In genomic region chr3:93555878-93556254, GRCm38 (mm10) we compare ENCODE assay signal across 8 mouse cellular contexts. TPM values are rescaled to one million over a fixed set of nuclear protein-coding genes. Genes with fewer than 3 reads are reported as not detected.
DNase-seq lines count a peak whose midpoint lies in the region; ATAC-seq and TF ChIP-seq lines count a peak whose summit lies in the region.

No protein-coding gene starts in this region.

- 10% methylated on average over 2 of the region's 2 CpGs for WGBS in intestine, embryonic 16.5 days
- 8% methylated on average over 2 of the region's 2 CpGs for WGBS in liver, postnatal 0 days (ENCODE audit: insufficient replicate concordance)
- WGBS in neural tube, embryonic 12.5 days: 21% methylated on average over 2 of the region's 2 CpGs

- H3K4me2 ChIP-seq in intestine, embryonic 16.5 days (ENCODE audit: low read depth, low read length): peak overlapping the region; percentile 79
- H3K4me2 ChIP-seq in liver, postnatal 0 days (ENCODE audit: low read depth, low read length): peak overlapping the region; percentile 89
- peak overlapping the region; percentile 89 for H3K4me2 ChIP-seq in neural tube, embryonic 12.5 days (replicated peaks)

- ATAC-seq in frontal cortex, adult (ENCODE audit: low TSS enrichment): peak; percentile 20; the same call in 1 of the 2 replicates
- peak; percentile 83 for ATAC-seq in intestine, embryonic 16.5 days
- ATAC-seq in liver, postnatal 0 days: peak; percentile 38
- peak; percentile 51 for ATAC-seq in neural tube, embryonic 12.5 days (ENCODE audit: low FRiP score, low read depth)

- H3K27me3 ChIP-seq in intestine, embryonic 16.5 days (replicated peaks; ENCODE audit: control insufficient read depth, insufficient read depth, low read length): no peaks in the 10 kb centered on the region
- no peaks in the 10 kb centered on the region for H3K27me3 ChIP-seq in liver, postnatal 0 days (ENCODE audit: insufficient read depth, low read length)
- peaks cover 8% of the 10 kb centered on the region for H3K27me3 ChIP-seq in neural tube, embryonic 12.5 days (replicated peaks)

- H3K4me3 ChIP-seq in brown adipose tissue, adult 24 weeks (ENCODE audit: insufficient read depth, low read depth, low read length): peak overlapping the region; percentile 82
- peak overlapping the region; percentile 80 for H3K4me3 ChIP-seq in intestine, embryonic 16.5 days (ENCODE audit: low read length)
- peak overlapping the region; percentile 64 for H3K4me3 ChIP-seq in liver, postnatal 0 days (ENCODE audit: low read depth, low read length)
- H3K4me3 ChIP-seq in neural tube, embryonic 12.5 days: peak overlapping the region; percentile 49

- no peaks in the 10 kb centered on the region for H3K9me3 ChIP-seq in intestine, embryonic 16.5 days (ENCODE audit: control insufficient read depth, low read length)
- no peaks in the 10 kb centered on the region for H3K9me3 ChIP-seq in liver, postnatal 0 days (ENCODE audit: low read length)
- H3K9me3 ChIP-seq in neural tube, embryonic 12.5 days: no peaks in the 10 kb centered on the region

- no peak for TF ChIP-seq CTCF in liver, postnatal 0 days (IDR thresholded peaks at IDR 0.05; ENCODE audit: low read depth)

- DNase-seq in frontal cortex, postnatal 14 days (ENCODE audit: low spot score in 2 of 2): no peak
- DNase-seq in gonadal fat pad, adult 2 months (ENCODE audit: low read depth): peak; percentile 82
- peak; percentile 32 for DNase-seq in liver, postnatal 0 days
- no peak for DNase-seq in urinary bladder, postnatal 10 days (ENCODE audit: low spot score)

- peaks cover 36% of the 10 kb centered on the region; the same call in 1 of the 2 replicates for H3K4me1 ChIP-seq in brown adipose tissue, adult 24 weeks (ENCODE audit: control insufficient read depth, insufficient read depth, insufficient read length, low read length)
- H3K4me1 ChIP-seq in intestine, embryonic 16.5 days (ENCODE audit: control insufficient read depth, insufficient read depth, low read length): peaks cover 37% of the 10 kb centered on the region
- peaks cover 29% of the 10 kb centered on the region for H3K4me1 ChIP-seq in liver, postnatal 0 days (ENCODE audit: insufficient read depth)
- peaks cover 7% of the 10 kb centered on the region; the same call in 1 of the 2 replicates for H3K4me1 ChIP-seq in neural tube, embryonic 12.5 days

- TF ChIP-seq EP300 in liver, postnatal 0 days (IDR thresholded peaks at IDR 0.05; ENCODE audit: low read depth): no peak

- peaks cover 1% of the 10 kb centered on the region; the same call in 1 of the 2 replicates for H3K36me3 ChIP-seq in intestine, embryonic 16.5 days (ENCODE audit: control insufficient read depth, insufficient read depth, low read length)
- peaks cover under 1% of the 10 kb centered on the region; the same call in 1 of the 2 replicates for H3K36me3 ChIP-seq in liver, postnatal 0 days (replicated peaks; ENCODE audit: insufficient read depth, low read length)
- no peaks in the 10 kb centered on the region for H3K36me3 ChIP-seq in neural tube, embryonic 12.5 days

- peak overlapping the region; percentile 92 for H3K27ac ChIP-seq in brown adipose tissue, adult 24 weeks (replicated peaks; ENCODE audit: low read depth, low read length)
- H3K27ac ChIP-seq in intestine, embryonic 16.5 days (ENCODE audit: low read length): peak overlapping the region; percentile 97
- peak overlapping the region; percentile 77 for H3K27ac ChIP-seq in liver, postnatal 0 days (ENCODE audit: low read depth)
- no peak overlapping the region for H3K27ac ChIP-seq in neural tube, embryonic 12.5 days

- peak overlapping the region; percentile 87 for H3K9ac ChIP-seq in intestine, embryonic 16.5 days (ENCODE audit: low read depth, low read length)
- peak overlapping the region; percentile 65 for H3K9ac ChIP-seq in liver, postnatal 0 days (replicated peaks)
- peak overlapping the region; percentile 66; the same call in 1 of the 2 replicates for H3K9ac ChIP-seq in neural tube, embryonic 12.5 days

RNA-seq across cellular contexts. Expression of gene S100a10, which starts 1.0 kb away (rescaled TPM):
- 381 and 572 TPM in 2 replicates for polyA plus RNA-seq in brown adipose tissue, adult 24 weeks (2012; ENCODE audit: insufficient read depth, insufficient read length, missing spikeins)
- polyA plus RNA-seq in gonadal fat pad, adult 2 months (2012; rRNA removed): 99.9 and 141 TPM in 2 replicates
- polyA plus RNA-seq in intestine, embryonic 16.5 days (2015; fragmentation: Nextera tagmentation; extraction: Ambion mirVana): 722 and 728 TPM in 2 replicates
- 75.4 and 82.0 TPM in 2 replicates for polyA plus RNA-seq in liver, postnatal 0 days (2015; fragmentation: Nextera tagmentation; extraction: Ambion mirVana)
- 248 and 305 TPM in 2 replicates for polyA plus RNA-seq in neural tube, embryonic 12.5 days (2016; fragmentation: Nextera tagmentation; extraction: Ambion mirVana)

RNA-seq across cellular contexts. Expression of gene S100a11, which starts 35.6 kb away (rescaled TPM):
- polyA plus RNA-seq in brown adipose tissue, adult 24 weeks (2012; ENCODE audit: insufficient read depth, insufficient read length, missing spikeins): 790 and 869 TPM in 2 replicates
- 596 and 600 TPM in 2 replicates for polyA plus RNA-seq in gonadal fat pad, adult 2 months (2012; rRNA removed)
- 711 and 730 TPM in 2 replicates for polyA plus RNA-seq in intestine, embryonic 16.5 days (2015; fragmentation: Nextera tagmentation; extraction: Ambion mirVana)
- polyA plus RNA-seq in liver, postnatal 0 days (2015; fragmentation: Nextera tagmentation; extraction: Ambion mirVana): 330 and 336 TPM in 2 replicates
- polyA plus RNA-seq in neural tube, embryonic 12.5 days (2016; fragmentation: Nextera tagmentation; extraction: Ambion mirVana): 324 and 328 TPM in 2 replicates

Comparison
In these comparisons a context has a peak if more than half of its experiments do, and no peak if none do; other contexts are left out.
1. ATAC-seq: peak in every context shown above with its lines; median percentile 83 in intestine, embryonic 16.5 days; 51 in neural tube, embryonic 12.5 days; 38 in liver, postnatal 0 days; 20 in frontal cortex, adult.
2. DNase-seq: peak in gonadal fat pad, adult 2 months (single experiment) and liver, postnatal 0 days (single experiment); none in frontal cortex, postnatal 14 days (0 of 2) and urinary bladder, postnatal 10 days (single experiment).
3. Peak in every context shown above with its lines, with median percentiles within 50 percentile points of each other: H3K4me3 ChIP-seq, H3K4me2 ChIP-seq and H3K9ac ChIP-seq.